Mouse (Mus musculus) heart, embryonic 11.5 days (tissue): Measurements from ENCODE around the gene Litaf. TPM values are rescaled to one million over a fixed set of nuclear protein-coding genes. Genes with fewer than 3 reads are reported as not detected.

ENCODE experiments used
- ATAC-seq: fragments of 200-750 bp; cut with Nextera tagmentation; replicated peaks from 2 replicates; pipeline ENCODE4 v1.8.0; 2017; ENCODE audit warnings: moderate library complexity; ENCODE audit not compliant: insufficient number of reproducible peaks, low FRiP score, low TSS enrichment
- H3K27ac ChIP-seq: fragments of 300-500 bp; sonication (generic); 2 replicates; pipeline ENCODE4 v1.5.1; 2014; ENCODE audit warnings: mild to moderate bottlenecking, low read depth, low read length
- H3K27me3 ChIP-seq: fragments of 300-500 bp; sonication (generic); 2 replicates; pipeline ENCODE4 v1.6.1; 2014; ENCODE audit warnings: mild to moderate bottlenecking, low read length, mixed read lengths; ENCODE audit not compliant: control insufficient read depth, insufficient read depth
- H3K36me3 ChIP-seq: fragments of 300-500 bp; sonication (generic); 2 replicates; pipeline ENCODE4 v1.6.1; 2014; ENCODE audit warnings: mild to moderate bottlenecking, low read length, moderate library complexity, mixed read lengths; ENCODE audit not compliant: control insufficient read depth, insufficient read depth
- H3K4me1 ChIP-seq: fragments of 300-500 bp; sonication (generic); 2 replicates; pipeline ENCODE4 v1.6.1; 2014; ENCODE audit warnings: low read length; ENCODE audit not compliant: control insufficient read depth, insufficient read depth
- H3K4me2 ChIP-seq: fragments of 300-500 bp; sonication (generic); 2 replicates; pipeline ENCODE4 v1.6.1; 2014; ENCODE audit warnings: mild to moderate bottlenecking, moderate library complexity
- H3K4me3 ChIP-seq: fragments of 300-500 bp; sonication (generic); 2 replicates; pipeline ENCODE4 v1.5.1; 2014; ENCODE audit warnings: low read depth, low read length
- H3K9ac ChIP-seq: fragments of 300-500 bp; sonication (generic); 2 replicates; pipeline ENCODE4 v1.6.1; 2014; ENCODE audit warnings: mild to moderate bottlenecking, low read depth, low read length, moderate library complexity
- H3K9me3 ChIP-seq: fragments of 300-500 bp; sonication (generic); replicated peaks from 2 replicates; pipeline ENCODE4 v1.6.1; 2016; ENCODE audit warnings: low read length; ENCODE audit not compliant: control insufficient read depth
- WGBS: fragments of 180-500 bp; shearing (Covaris S2); extraction: QIAGEN DNeasy Blood & Tissue Kit; methylation state at CpG from one replicate; pipeline ENCODE4 v1.1.7; 2014; ENCODE audit not compliant: insufficient replicate concordance; 5-methylcytosine and 5-hydroxymethylcytosine counted together
- polyA plus RNA-seq: library from polyadenylated mRNA; unstranded; fragments of >200 nt; fragmentation: Nextera tagmentation; extraction: Ambion mirVana; gene quantifications from 2 replicates; pipeline ENCODE4 v1.2.1, GENCODE M21; 2014

The Litaf gene
- polyA plus RNA-seq, 1 experiment from 2014 or later, result 63.8 TPM

GRCm38 (mm10) chr16:11071176-11071575 is 5.2 kb upstream of the Litaf start:
- ATAC-seq, result no peak
- Histone ChIP-seq H3K4me1 (peaks cover 19% of the 10 kb centered on the region), H3K27ac (no peak overlapping the region), H3K9me3 (no peaks in the 10 kb centered on the region), H3K9ac (no peak overlapping the region), H3K4me2 (no peak overlapping the region), H3K4me3 (no peak overlapping the region), H3K36me3 (peaks cover 26% of the 10 kb centered on the region), H3K27me3 (no peaks in the 10 kb centered on the region)
- 72% methylated on average over 5 of the region's 5 CpGs for WGBS

GRCm38 (mm10) chr16:11069710-11070420 is 3.9 kb upstream of the Litaf start:
- H3K36me3 ChIP-seq, result peaks cover 20% of the 10 kb centered on the region; the same call in 1 of the 2 replicates
- H3K9ac ChIP-seq, result no peak overlapping the region
- H3K4me1 ChIP-seq, result peaks cover 26% of the 10 kb centered on the region
- no peak overlapping the region for H3K4me3 ChIP-seq
- peak overlapping the region; percentile 23 for H3K4me2 ChIP-seq
- H3K9me3 ChIP-seq, result no peaks in the 10 kb centered on the region
- H3K27ac ChIP-seq, result peak overlapping the region; percentile 29
- 67% methylated on average over 7 of the region's 7 CpGs for WGBS
- no peaks in the 10 kb centered on the region for H3K27me3 ChIP-seq
- no peak for ATAC-seq

- Histone ChIP-seq H3K27me3 (no peaks in the 10 kb centered on the region), H3K27ac (peak overlapping the region; percentile 4; the same call in 1 of the 2 replicates), H3K4me2 (peak overlapping the region; percentile 23), H3K36me3 (peaks cover 18% of the 10 kb centered on the region; the same call in 1 of the 2 replicates), H3K9ac (no peak overlapping the region), H3K9me3 (no peaks in the 10 kb centered on the region), H3K4me3 (no peak overlapping the region), H3K4me1 (peaks cover 30% of the 10 kb centered on the region)
- WGBS, result 57% methylated on average over 6 of the region's 6 CpGs
- ATAC-seq, result no peak
Observed at GRCm38 (mm10) chr16:11069271-11069670, 3.3 kb upstream of the Litaf start.

- no peaks in the 10 kb centered on the region for H3K9me3 ChIP-seq
- H3K27me3 ChIP-seq, result no peaks in the 10 kb centered on the region
- H3K36me3 ChIP-seq, result peaks cover 14% of the 10 kb centered on the region; the same call in 1 of the 2 replicates
- H3K4me1 ChIP-seq, result peaks cover 33% of the 10 kb centered on the region
- ATAC-seq, result no peak
- peak overlapping the region; percentile 85 for H3K4me2 ChIP-seq
- no peak overlapping the region for H3K9ac ChIP-seq
- 89% methylated on average over 3 of the region's 3 CpGs for WGBS
- no peak overlapping the region for H3K27ac ChIP-seq
- H3K4me3 ChIP-seq, result no peak overlapping the region
Observed at GRCm38 (mm10) chr16:11068666-11069065, 2.7 kb upstream of the Litaf start.

GRCm38 (mm10) chr16:11066833-11067191 is 855 bp upstream of the Litaf start:
- no peaks in the 10 kb centered on the region for H3K27me3 ChIP-seq
- WGBS, result under 1% methylated on average over 22 of the region's 22 CpGs
- H3K4me1 ChIP-seq, result peaks cover 40% of the 10 kb centered on the region
- no peaks in the 10 kb centered on the region for H3K9me3 ChIP-seq
- H3K36me3 ChIP-seq, result 0 out of 2 replicates have a peak, but pooled peaks cover 2% of the 10 kb centered on the region
- peak overlapping the region; percentile 82 for H3K4me3 ChIP-seq
- peak overlapping the region; percentile 85 for H3K4me2 ChIP-seq
- ATAC-seq, result no peak
- peak overlapping the region; percentile 95 for H3K27ac ChIP-seq
- H3K9ac ChIP-seq, result peak overlapping the region; percentile 95

GRCm38 (mm10) chr16:11065431-11065830 is 526 bp downstream of the Litaf start:
- Histone ChIP-seq H3K27me3 (no peaks in the 10 kb centered on the region), H3K27ac (no peak overlapping the region), H3K9me3 (no peaks in the 10 kb centered on the region), H3K4me1 (peaks cover 40% of the 10 kb centered on the region), H3K4me2 (peak overlapping the region; percentile 85), H3K4me3 (peak overlapping the region; percentile 82), H3K9ac (peak overlapping the region; percentile 59; the same call in 1 of the 2 replicates), H3K36me3 (no peaks in the 10 kb centered on the region)
- ATAC-seq, result no peak
- WGBS, result 57% methylated on average over 5 of the region's 5 CpGs

GRCm38 (mm10) chr16:11064742-11065141 is 1.2 kb downstream of the Litaf start:
- no peaks in the 10 kb centered on the region for H3K36me3 ChIP-seq
- H3K27ac ChIP-seq, result no peak overlapping the region
- no peak overlapping the region for H3K9ac ChIP-seq
- H3K4me1 ChIP-seq, result peaks cover 40% of the 10 kb centered on the region
- H3K27me3 ChIP-seq, result no peaks in the 10 kb centered on the region
- no peaks in the 10 kb centered on the region for H3K9me3 ChIP-seq
- H3K4me3 ChIP-seq, result no peak overlapping the region
- no peak overlapping the region for H3K4me2 ChIP-seq
- no peak for ATAC-seq
- WGBS, result 82% methylated on average over 6 of the region's 6 CpGs

- peaks cover 40% of the 10 kb centered on the region for H3K4me1 ChIP-seq
- WGBS, result 75% methylated on average over 4 of the region's 4 CpGs
- ATAC-seq, result no peak
- no peak overlapping the region for H3K4me3 ChIP-seq
- no peaks in the 10 kb centered on the region for H3K9me3 ChIP-seq
- H3K4me2 ChIP-seq, result no peak overlapping the region
- H3K9ac ChIP-seq, result no peak overlapping the region
- H3K27me3 ChIP-seq, result no peaks in the 10 kb centered on the region
- H3K36me3 ChIP-seq, result no peaks in the 10 kb centered on the region
- no peak overlapping the region for H3K27ac ChIP-seq
Observed at GRCm38 (mm10) chr16:11064341-11064740, 1.6 kb downstream of the Litaf start.
